Mouse (Mus musculus): Measurements from ENCODE around the gene Olfr612. TPM values are rescaled to one million over a fixed set of nuclear protein-coding genes. Genes with fewer than 3 reads are reported as not detected.
"Not testable (repeated sequence)": the region's sequence is repeated elsewhere in the genome, so short reads cannot be mapped to it uniquely, and the experiment has no call there.

Gene Olfr612
- not detected for total RNA-seq (2022)

DNA sequence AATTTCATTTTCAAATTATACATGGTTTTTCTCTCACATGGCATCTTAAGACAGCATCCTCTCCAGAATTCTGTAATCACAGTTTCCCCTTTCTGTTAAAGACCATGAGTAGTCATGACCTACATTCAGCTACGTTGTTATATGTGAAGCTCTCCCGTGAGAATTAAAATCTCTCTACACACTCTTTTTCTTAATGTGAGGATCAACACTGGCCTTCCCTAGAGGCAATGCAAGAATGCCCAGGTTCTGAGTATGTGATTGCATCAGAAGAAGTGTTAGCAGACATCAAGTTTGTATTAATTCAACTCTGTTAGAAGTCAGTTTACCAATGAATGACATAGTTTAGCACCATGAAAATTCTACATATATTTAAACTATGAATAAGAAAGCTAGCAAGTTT lies at the start of gene Olfr612:
Gene Olfr612, minus strand, starts transcription at position 101 of the 400 bp plus-strand sequence.
- DNase-seq, result not testable (repeated sequence)

GRCm38 (mm10) chr7:103589803-103590202 lies 47.3 kb upstream of the Olfr612 start, which contains the start of gene Olfr618:
TSS of gene Olfr618 (plus strand) at chr7:103590103.
- DNase-seq, result no peak

DNA sequence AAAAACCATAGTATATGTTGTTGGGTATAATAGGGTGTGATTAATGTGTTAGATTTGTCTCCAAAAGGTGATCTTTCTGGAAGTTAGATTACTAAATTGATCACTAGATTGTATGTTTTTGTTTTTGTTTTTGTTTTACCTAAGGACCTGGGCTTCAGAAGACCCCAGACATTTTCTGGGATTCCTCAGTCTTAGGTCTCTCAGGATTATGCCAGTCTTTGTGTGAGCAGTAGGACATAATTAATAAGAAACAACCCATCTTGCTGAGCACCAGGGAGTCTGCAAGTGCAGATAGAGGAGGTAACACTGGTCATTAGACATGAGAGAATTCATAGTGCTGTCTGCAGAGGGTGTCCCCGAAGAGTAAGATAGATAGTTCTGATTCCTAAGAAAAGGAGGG lies 30.2 kb upstream of the Olfr612 start, which contains the start of gene Olfr617:
Gene Olfr617, plus strand, starts transcription at position 301 of the 400 bp plus-strand sequence.
- no peak for DNase-seq

DNA sequence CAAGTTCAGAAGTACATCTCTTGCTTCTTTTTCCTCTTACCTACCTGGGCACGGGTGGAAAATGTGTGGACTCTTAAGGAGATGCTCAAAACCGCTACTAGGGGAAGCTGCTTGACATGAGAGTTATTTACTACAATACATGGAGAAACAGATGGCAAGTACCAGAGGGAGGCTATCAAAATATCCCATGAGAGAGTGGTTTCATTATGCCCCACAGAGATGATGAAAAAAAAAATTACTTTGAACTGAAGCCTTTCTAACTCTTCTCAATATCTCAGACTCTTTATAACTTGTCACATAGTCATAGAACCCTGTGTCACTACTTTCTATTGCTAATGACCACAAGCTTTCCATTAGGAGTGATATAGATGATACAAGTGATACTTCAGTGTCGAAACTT lies 26.5 kb upstream of the Olfr612 start, which contains the start of gene Olfr616:
Gene Olfr616, minus strand, starts transcription at position 101 of the 400 bp plus-strand sequence.
- no peak for DNase-seq

DNA sequence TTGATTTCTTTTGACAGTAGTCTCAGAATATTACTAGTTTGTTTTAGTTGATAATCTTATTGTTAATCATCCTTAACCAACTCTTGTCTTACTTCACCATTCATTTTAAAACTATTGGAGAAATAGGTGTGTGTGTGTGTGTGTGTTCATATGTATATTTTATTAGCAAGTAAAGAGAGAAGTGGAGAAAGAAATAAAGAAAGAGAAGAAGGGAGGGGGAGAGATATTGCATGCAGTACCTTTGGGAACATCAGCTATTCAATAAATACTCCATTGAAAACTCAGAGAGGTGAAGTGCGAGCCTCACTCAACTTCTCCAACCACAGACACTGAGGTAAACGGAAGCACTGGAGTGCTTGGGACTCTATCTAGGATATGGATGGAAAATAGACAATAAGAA lies 13.3 kb upstream of the Olfr612 start, which contains the start of gene Olfr615:
Gene Olfr615, plus strand, starts transcription at position 301 of the 400 bp plus-strand sequence.
- no peak for DNase-seq

DNA sequence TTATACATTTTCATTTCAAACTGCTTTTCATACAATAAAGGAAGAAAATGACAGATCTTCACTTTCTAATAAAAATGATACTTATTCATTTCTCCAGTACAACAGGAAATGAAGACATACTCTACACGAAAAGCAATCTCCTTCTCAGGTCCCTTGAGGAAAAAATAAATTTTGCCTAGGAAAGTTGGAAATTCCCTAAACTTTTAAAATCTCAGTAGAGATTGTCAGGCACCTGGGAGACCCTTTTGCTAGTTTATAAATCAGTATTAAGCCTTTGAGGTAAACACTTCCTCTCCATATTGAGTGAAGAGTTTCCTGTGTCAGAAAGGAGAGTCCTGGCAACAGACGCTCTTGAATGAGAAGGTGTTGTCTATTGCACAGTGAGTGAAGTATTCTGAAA lies 5.3 kb upstream of the Olfr612 start, which contains the start of gene Olfr613:
Gene Olfr613, plus strand, starts transcription at position 301 of the 400 bp plus-strand sequence.
- no peak for DNase-seq

- not testable (repeated sequence) for DNase-seq
These were observed 21.8 kb downstream of the Olfr612 start, which contains the start of gene Olfr611 for GRCm38 (mm10) chr7:103520746-103521145. TSS of gene Olfr611 (minus strand) at chr7:103520846.

DNA sequence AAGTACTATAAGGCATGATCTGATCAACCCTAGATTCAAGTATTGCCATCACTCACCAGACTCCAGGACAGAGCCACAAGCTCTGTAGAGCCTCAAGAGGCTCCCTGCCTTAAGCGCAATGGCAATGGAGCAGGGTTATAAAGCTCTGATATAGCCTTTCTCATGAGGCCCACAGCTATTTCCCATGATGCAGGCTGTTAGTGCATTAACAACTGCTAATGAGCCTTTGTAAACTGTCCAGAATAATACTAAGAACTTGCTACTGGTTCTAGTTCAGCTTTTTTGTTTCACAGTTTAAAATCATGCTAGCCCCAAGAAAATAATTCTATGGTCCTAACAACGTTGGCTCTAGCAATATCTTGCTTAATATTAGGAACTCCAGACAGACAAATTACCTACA lies 30.5 kb downstream of the Olfr612 start, which contains the start of gene Olfr610:
Gene Olfr610, minus strand, starts transcription at position 101 of the 400 bp plus-strand sequence.
- no peak for DNase-seq

DNA sequence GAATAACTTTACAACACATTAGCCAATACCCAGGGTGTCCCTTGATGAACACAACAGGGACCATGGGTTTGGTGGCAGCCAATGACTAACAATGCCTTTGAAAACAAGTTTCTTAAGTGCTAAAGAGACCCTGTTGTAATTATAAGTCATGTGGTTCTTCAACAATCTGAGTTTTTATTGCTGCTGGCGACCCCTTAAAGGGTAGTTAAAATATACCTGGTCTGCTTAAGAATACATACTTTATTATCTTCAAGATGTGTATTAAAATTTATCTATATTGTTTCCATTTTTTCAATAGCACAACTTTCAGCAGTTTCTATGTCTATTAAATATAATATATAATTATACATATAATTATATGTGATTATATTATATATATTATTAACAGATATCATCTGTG lies 44.6 kb downstream of the Olfr612 start, which contains the start of gene Olfr609:
Gene Olfr609, minus strand, starts transcription at position 101 of the 400 bp plus-strand sequence.
- no peak for DNase-seq

Small RNA genes within 50 kb of the gene (microRNA-seq; reads per million reads assigned to microRNA genes)
- 0 reads per million in 2 experiments for gene Gm26506

Other genes starting within 250 kb of the Olfr612 start
- gene Olfr596, start 237.1 kb downstream of the Olfr612 start, total RNA-seq (2022), result not detected
- gene Olfr597, start 226.4 kb downstream of the Olfr612 start, total RNA-seq (2022), result not detected
- gene Olfr598, start 219.1 kb downstream of the Olfr612 start, total RNA-seq (2022), result not detected
- gene Olfr599, start 206.8 kb downstream of the Olfr612 start, total RNA-seq (2022), result not detected
- gene Olfr600, start 193.0 kb downstream of the Olfr612 start, total RNA-seq (2022), result not detected
- gene Olfr601, start 180.1 kb downstream of the Olfr612 start, total RNA-seq (2022), result not detected
- not detected for gene Olfr603, start 156.5 kb downstream of the Olfr612 start, total RNA-seq (2022)
- gene Usp17lc, start 127.6 kb downstream of the Olfr612 start, total RNA-seq (2022), result not detected
- not detected for gene Olfr605, start 97.3 kb downstream of the Olfr612 start, total RNA-seq (2022)
- gene Olfr606, start 93.7 kb downstream of the Olfr612 start, total RNA-seq (2022), result not detected
- not detected for gene Olfr607, start 78.6 kb downstream of the Olfr612 start, total RNA-seq (2022)
- not detected for gene Olfr608, start 72.8 kb downstream of the Olfr612 start, total RNA-seq (2022)
- gene Olfr609, start 44.7 kb downstream of the Olfr612 start, total RNA-seq (2022), result not detected
- gene Olfr610, start 30.6 kb downstream of the Olfr612 start, total RNA-seq (2022), result not detected
- gene Olfr611, start 21.9 kb downstream of the Olfr612 start, total RNA-seq (2022), result not detected
- not detected for gene Olfr613, start 5.4 kb upstream of the Olfr612 start, total RNA-seq (2022)
- gene Olfr615, start 13.4 kb upstream of the Olfr612 start, total RNA-seq (2022), result not detected
- not detected for gene Olfr616, start 26.4 kb upstream of the Olfr612 start, total RNA-seq (2022)
- not detected for gene Olfr617, start 30.3 kb upstream of the Olfr612 start, total RNA-seq (2022)
- not detected for gene Olfr618, start 47.4 kb upstream of the Olfr612 start, total RNA-seq (2022)
- gene Olfr619, start 57.9 kb upstream of the Olfr612 start, total RNA-seq (2022), result not detected
- not detected for gene Olfr620, start 69.8 kb upstream of the Olfr612 start, total RNA-seq (2022)
- gene Olfr622, start 100.0 kb upstream of the Olfr612 start, total RNA-seq (2022), result not detected
- gene Olfr623, start 121.0 kb upstream of the Olfr612 start, total RNA-seq (2022), result not detected
- gene Olfr624, start 128.5 kb upstream of the Olfr612 start, total RNA-seq (2022), result under 1 TPM in 1 of 4 experiments, not detected in 3; 0.06 TPM
- not detected for gene Olfr625-ps1, start 140.0 kb upstream of the Olfr612 start, total RNA-seq (2022)
- not detected for gene Olfr243, start 172.0 kb upstream of the Olfr612 start, total RNA-seq (2022)
- gene Olfr628, start 187.7 kb upstream of the Olfr612 start, total RNA-seq (2022), result not detected
- not detected for gene Olfr629, start 202.2 kb upstream of the Olfr612 start, total RNA-seq (2022)
- gene Olfr630, start 214.6 kb upstream of the Olfr612 start, total RNA-seq (2022), result not detected
- gene Olfr69, start 228.9 kb upstream of the Olfr612 start, total RNA-seq (2022), result not detected
- not detected for gene Olfr68, start 237.0 kb upstream of the Olfr612 start, total RNA-seq (2022)
- not detected for gene Olfr67, start 249.1 kb upstream of the Olfr612 start, total RNA-seq (2022)